Mouse (Mus musculus): ENCODE data around the gene Cfap54.

Gene Cfap54

DNA sequence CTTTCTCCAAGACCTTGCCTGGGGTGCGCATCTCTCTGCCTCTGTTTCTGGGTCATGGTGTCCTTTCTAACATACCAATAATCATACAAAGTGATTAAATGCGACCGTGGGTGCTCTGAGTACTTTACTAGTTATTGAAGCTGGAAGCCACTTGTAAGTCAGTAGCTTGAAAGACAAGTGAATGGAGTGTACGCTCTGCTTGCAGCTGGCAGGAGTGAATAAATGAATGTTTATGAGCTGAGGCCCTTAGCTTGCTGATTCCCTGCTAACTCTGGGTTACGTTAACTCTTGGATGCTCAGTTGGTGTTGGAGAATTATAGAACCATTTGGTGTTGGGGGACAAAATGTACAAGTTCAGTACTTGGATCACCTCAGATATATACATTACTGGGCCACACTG is 298.7 kb downstream of the Cfap54 start:
- DNase-seq (ENCODE audit: low spot score in 2 of 2), result no peak

- DNase-seq (ENCODE audit: low spot score in 2 of 2), result no peak
Observed at GRCm38 (mm10) chr10:92754359-92754758, 327.1 kb downstream of the Cfap54 start.

- no peak for DNase-seq (ENCODE audit: low spot score in 2 of 2)
Observed at GRCm38 (mm10) chr10:92730339-92730738, 351.1 kb downstream of the Cfap54 start.

DNA sequence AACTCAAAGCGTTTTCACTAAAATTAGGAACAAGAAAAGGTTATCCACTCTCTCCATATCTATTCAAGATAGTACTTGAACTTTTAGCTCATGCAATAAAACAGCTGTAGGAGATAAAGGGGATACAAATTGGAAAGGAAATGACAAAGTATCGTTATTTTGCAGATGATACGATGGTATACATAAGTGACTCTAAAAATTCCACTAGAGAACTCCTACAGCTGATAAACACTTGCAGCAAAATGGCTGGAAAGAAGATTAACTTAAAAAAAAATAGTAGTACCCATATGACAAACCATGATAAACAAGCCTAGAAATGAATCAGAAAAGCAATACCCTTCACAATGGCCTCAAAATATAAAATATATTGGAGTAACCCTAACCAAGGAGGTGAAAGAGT is 352.7 kb downstream of the Cfap54 start:
- no peak for DNase-seq (ENCODE audit: low spot score in 2 of 2)

All from frontal cortex, postnatal 10 days (tissue).